Mouse (Mus musculus) lung, embryonic 16.5 days (tissue): ENCODE results near the gene Cisd3. TPM values are rescaled to one million over a fixed set of nuclear protein-coding genes. Genes with fewer than 3 reads are reported as not detected.
A peak's percentile ranks its signal among the peaks of the same experiment; 100 is the strongest.
"Not testable (repeated sequence)": the region's sequence is repeated elsewhere in the genome, so short reads cannot be mapped to it uniquely, and the experiment has no call there.

Experiments used
- ATAC-seq: fragments of 200-750 bp; cut with Nextera tagmentation; 2 replicates; pipeline ENCODE4 v1.8.0; 2017; ENCODE audit warnings: low read depth, mild to moderate bottlenecking, moderate library complexity
- H3K27ac ChIP-seq: fragments of 300-500 bp; sonication (generic); 2 replicates; pipeline ENCODE4 v1.5.1; 2014; ENCODE audit warnings: mild to moderate bottlenecking, control low read depth, low read length
- H3K27me3 ChIP-seq: fragments of 300-500 bp; sonication (generic); 2 replicates; pipeline ENCODE4 v1.6.1; 2014; ENCODE audit warnings: low read depth, low read length, mixed read lengths; ENCODE audit not compliant: control insufficient read depth, insufficient read depth
- H3K36me3 ChIP-seq: fragments of 300-500 bp; sonication (generic); 2 replicates; pipeline ENCODE4 v1.6.1; 2014; ENCODE audit warnings: low read length; ENCODE audit not compliant: control insufficient read depth, insufficient read depth
- H3K4me1 ChIP-seq: fragments of 300-500 bp; sonication (generic); replicated peaks from 2 replicates; pipeline ENCODE4 v1.6.1; 2014; ENCODE audit warnings: low read length, mixed read lengths; ENCODE audit not compliant: control insufficient read depth, insufficient read depth
- H3K4me2 ChIP-seq: fragments of 300-500 bp; sonication (generic); 2 replicates; pipeline ENCODE4 v1.6.1; 2014; ENCODE audit warnings: low read depth, low read length, control low read depth
- H3K4me3 ChIP-seq: fragments of 300-500 bp; sonication (generic); 2 replicates; pipeline ENCODE4 v1.5.1; 2014; ENCODE audit warnings: mild to moderate bottlenecking, low read length, control low read depth
- H3K9ac ChIP-seq: fragments of 300-500 bp; sonication (generic); 2 replicates; pipeline ENCODE4 v1.6.1; 2014; ENCODE audit warnings: low read length, control low read depth
- H3K9me3 ChIP-seq: fragments of 300-500 bp; sonication (generic); 2 replicates; pipeline ENCODE4 v1.6.1; 2016; ENCODE audit warnings: low read length; ENCODE audit not compliant: control insufficient read depth
- WGBS: fragments of 180-500 bp; shearing (Covaris S2); extraction: QIAGEN DNeasy Blood & Tissue Kit; methylation state at CpG from one replicate; pipeline ENCODE4 v1.1.7; 2014; 5-methylcytosine and 5-hydroxymethylcytosine counted together
- polyA plus RNA-seq: library from polyadenylated mRNA; unstranded; fragments of >200 nt; fragmentation: Nextera tagmentation; extraction: Ambion mirVana; gene quantifications from 2 replicates; pipeline ENCODE4 v1.2.1, GENCODE M21; 2015

Cisd3 gene
- polyA plus RNA-seq, 1 experiment from 2014 or later: 57.5 TPM

- Histone ChIP-seq H3K27ac (peak overlapping the region; percentile 100), H3K36me3 (no peaks in the 10 kb centered on the region; the same call in 1 of the 2 replicates), H3K4me1 (peaks cover 45% of the 10 kb centered on the region), H3K27me3 (no peaks in the 10 kb centered on the region), H3K9me3 (no peaks in the 10 kb centered on the region), H3K4me2 (peak overlapping the region; percentile 90), H3K4me3 (peak overlapping the region; percentile 66), H3K9ac (peak overlapping the region; percentile 88)
- no peak; the same call in 1 of the 2 replicates for ATAC-seq
- WGBS: 15% methylated on average over 30 of the region's 30 CpGs
These were observed 15.3 kb downstream of the Cisd3 start for GRCm38 (mm10) chr11:97700746-97701580.

DNA sequence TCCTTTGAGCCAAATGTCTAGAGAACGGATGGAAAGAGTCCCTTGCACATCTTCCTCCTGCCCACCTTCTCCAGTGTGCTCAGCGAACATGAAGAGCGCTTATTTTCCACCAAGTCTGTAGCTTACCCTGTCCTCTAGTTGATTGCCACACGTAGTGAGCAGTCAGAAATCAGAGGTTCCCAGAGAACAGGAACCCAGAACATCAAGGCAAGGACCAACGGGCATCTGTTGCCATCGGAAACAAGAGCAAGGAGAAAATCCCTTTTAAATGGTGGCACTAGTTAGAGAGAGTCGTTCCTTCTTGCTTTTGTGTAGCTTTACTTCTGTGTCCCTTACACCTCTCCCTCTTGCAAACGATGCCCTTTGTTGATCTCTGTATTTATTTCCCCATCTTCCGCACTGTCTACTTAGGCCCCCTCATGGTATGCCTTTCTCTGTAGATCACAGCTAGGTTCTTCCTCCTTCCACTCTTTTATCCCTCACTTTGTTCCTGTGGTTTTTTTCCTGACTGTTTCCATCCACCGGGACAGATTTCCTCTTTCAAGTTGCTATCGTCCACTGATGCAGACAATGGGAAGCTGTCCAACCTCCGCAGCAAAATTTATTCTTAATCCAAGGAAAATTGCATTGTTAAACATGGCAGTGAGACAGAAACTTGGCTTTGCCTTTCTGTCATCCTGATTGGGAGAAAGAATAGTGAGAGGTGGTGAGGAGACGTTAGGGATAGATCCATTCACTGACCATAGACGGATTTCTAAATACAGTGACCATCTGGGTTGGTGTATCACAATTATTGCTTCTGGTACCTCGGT, 16.2 kb downstream of the Cisd3 start:
- peak overlapping the region; percentile 90 for H3K4me2 ChIP-seq
- H3K4me1 ChIP-seq: peaks cover 37% of the 10 kb centered on the region
- H3K36me3 ChIP-seq: peaks cover 5% of the 10 kb centered on the region; the same call in 1 of the 2 replicates
- H3K9me3 ChIP-seq: no peaks in the 10 kb centered on the region
- ATAC-seq: no peak
- H3K9ac ChIP-seq: no peak overlapping the region; the same call in 1 of the 2 replicates
- peak overlapping the region; percentile 43 for H3K27ac ChIP-seq
- WGBS: 43% methylated on average over 15 of the region's 15 CpGs
- H3K27me3 ChIP-seq: no peaks in the 10 kb centered on the region
- H3K4me3 ChIP-seq: peak overlapping the region; percentile 95

DNA sequence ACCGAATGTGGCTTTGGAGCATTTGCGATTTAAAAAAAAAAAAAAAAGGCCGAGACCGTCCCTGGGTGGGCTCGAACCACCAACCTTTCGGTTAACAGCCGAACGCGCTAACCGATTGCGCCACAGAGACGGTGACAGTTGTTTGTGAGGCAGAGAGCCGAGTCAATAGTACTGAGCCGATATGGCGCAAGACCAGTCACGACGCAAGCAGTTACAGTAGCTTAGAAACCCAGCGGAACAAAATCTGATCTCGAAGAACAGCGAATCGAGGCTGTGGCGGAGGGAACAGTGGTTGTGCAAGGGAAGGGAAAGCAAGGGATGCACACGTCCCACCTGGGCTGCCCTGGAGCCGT, 16.7 kb downstream of the Cisd3 start:
- Histone ChIP-seq H3K4me3 (peak overlapping the region; percentile 95), H3K36me3 (peaks cover 10% of the 10 kb centered on the region), H3K4me2 (peak overlapping the region; percentile 90), H3K27ac (peak overlapping the region; percentile 94), H3K4me1 (peaks cover 32% of the 10 kb centered on the region), H3K9me3 (no peaks in the 10 kb centered on the region), H3K9ac (peak overlapping the region; percentile 79), H3K27me3 (no peaks in the 10 kb centered on the region)
- peak; percentile 7 for ATAC-seq
- under 1% methylated on average over 24 of the region's 24 CpGs for WGBS

DNA sequence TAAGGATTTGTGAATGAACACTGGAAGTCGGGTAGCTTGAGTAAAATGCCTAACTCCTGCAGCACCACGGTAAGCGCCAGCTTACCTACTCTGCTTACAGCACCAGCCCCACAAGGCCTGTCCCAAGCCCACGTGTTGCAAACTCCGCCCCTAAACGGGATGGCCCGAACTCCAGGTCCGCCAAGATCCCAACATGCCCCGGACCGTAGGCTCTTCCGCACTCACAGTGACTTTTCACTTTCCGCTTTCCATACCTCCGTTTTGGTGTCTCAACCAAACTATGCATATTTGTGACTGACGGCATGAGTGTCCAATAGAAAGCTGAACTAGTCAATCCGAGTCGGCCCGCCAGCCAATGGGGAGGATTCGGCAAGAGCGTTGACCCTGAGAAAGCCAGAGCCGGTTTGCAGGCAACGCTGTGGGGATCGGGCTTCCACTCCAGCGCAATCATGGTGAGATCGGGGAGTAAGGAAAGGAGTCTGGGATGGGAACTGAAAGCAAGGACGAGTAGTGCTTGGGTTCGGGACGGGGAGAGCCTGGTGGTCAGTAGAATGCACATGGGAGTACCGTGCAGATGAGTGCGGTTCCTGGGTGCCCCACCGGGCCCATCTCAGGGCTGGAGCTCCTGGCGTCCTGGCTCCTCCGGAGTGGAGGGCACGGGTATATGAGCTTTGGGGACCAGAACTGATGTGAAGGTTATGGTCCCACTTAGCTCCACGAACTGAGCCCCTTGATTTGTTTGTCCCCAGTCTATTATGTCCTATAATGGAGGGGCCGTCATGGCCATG, 17.6 kb downstream of the Cisd3 start, which contains the start of gene Psmb3:
TSS of gene Psmb3 (plus strand) at position 361 of the 788 bp plus-strand sequence.
- ATAC-seq: peak; percentile 85
- Histone ChIP-seq H3K4me2 (peak within 1 kb of the TSS; percentile 90), H3K9me3 (no peaks in the 10 kb centered on the region), H3K36me3 (peaks cover 12% of the 10 kb centered on the region), H3K9ac (peak within 1 kb of the TSS; percentile 95), H3K4me3 (peak within 1 kb of the TSS; percentile 95), H3K27me3 (no peaks in the 10 kb centered on the region), H3K27ac (peak within 1 kb of the TSS; percentile 94), H3K4me1 (peaks cover 25% of the 10 kb centered on the region)
- WGBS: under 1% methylated on average over 35 of the region's 35 CpGs

DNA sequence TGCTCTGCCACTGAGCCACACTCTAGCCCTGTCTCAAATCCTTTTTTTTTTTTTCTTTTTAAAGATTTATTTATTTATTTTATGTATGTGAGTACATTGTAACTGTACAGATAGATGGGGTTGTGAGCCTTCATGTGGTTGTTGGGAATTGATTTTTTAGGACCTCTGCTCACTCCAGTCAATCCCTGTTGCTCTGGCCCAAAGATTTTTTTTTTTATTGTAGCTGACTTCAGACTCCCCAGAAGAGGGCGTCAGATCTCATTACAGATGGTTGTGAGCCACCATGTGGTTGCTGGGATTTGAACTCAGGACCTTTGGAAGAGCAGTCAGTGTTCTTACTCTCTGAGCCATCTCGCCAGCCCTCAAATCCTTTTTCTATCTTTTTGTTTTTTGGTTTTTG, 24.4 kb downstream of the Cisd3 start:
- not testable (repeated sequence) for H3K27ac ChIP-seq, H3K4me1 ChIP-seq, H3K9me3 ChIP-seq, H3K4me3 ChIP-seq, H3K9ac ChIP-seq, H3K4me2 ChIP-seq, ATAC-seq, H3K27me3 ChIP-seq
- 78% methylated on average over 2 of the region's 2 CpGs for WGBS
- H3K36me3 ChIP-seq: peaks cover 38% of the 10 kb centered on the region

GRCm38 (mm10) chr11:97711200-97711900, 25.7 kb downstream of the Cisd3 start:
- Histone ChIP-seq H3K4me2 (no peak overlapping the region), H3K36me3 (peaks cover 35% of the 10 kb centered on the region), H3K9me3 (no peaks in the 10 kb centered on the region), H3K27ac (no peak overlapping the region), H3K4me1 (no peaks in the 10 kb centered on the region), H3K4me3 (no peak overlapping the region), H3K27me3 (no peaks in the 10 kb centered on the region), H3K9ac (no peak overlapping the region)
- WGBS: 72% methylated on average over 13 of the region's 13 CpGs
- ATAC-seq: no peak

DNA sequence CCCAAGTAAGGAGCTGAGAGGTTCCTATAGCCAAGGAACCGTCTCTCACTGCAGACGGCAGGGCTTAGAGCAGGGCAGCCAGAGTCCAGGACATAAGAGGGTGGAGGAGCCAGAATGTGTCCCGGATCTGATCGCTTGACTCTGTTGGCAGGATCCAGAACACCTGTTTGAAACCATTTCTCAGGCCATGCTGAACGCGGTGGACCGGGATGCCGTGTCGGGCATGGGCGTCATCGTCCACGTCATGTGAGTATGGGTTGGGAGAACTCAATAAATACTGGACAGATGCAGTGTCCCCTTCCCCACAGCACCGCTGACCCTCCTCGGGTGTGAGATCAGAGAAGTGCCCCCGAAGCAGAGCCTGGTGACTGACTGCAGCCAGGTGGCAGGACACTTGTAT, 26.7 kb downstream of the Cisd3 start:
- 83% methylated on average over 15 of the region's 15 CpGs for WGBS

DNA sequence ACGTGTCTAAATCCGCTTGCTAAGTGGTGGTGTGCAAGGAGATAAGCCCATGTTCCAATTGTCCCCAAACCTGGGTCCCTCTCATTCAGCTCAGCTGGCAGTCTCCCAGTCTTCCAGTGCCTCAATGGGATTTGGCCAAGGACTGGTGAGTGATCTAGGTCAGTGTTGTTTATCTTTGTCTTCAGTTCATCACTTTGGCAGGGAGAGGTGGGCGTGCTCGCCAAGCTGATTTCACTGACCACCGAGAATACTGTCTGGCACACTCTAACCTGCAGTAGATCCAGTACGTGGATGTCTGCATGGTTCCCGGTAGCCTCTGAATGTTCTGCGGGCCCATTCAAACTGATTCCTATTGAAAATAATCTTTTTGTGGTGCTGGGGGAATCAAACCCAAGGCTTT, 28.3 kb downstream of the Cisd3 start:
- Histone ChIP-seq H3K4me1 (no peaks in the 10 kb centered on the region), H3K9me3 (no peaks in the 10 kb centered on the region), H3K4me2 (no peak overlapping the region), H3K4me3 (no peak overlapping the region), H3K27me3 (no peaks in the 10 kb centered on the region), H3K36me3 (peaks cover 32% of the 10 kb centered on the region), H3K9ac (no peak overlapping the region), H3K27ac (no peak overlapping the region)
- no peak for ATAC-seq
- 75% methylated on average over 8 of the region's 8 CpGs for WGBS

More for the DNA sequence above, 26.7 kb downstream of the Cisd3 start:
- peaks cover 29% of the 10 kb centered on the region for H3K36me3 ChIP-seq
- H3K27ac ChIP-seq: no peak overlapping the region
- H3K9ac ChIP-seq: no peak overlapping the region
- ATAC-seq: no peak
- no peaks in the 10 kb centered on the region for H3K9me3 ChIP-seq
- H3K27me3 ChIP-seq: no peaks in the 10 kb centered on the region
- H3K4me3 ChIP-seq: no peak overlapping the region
- H3K4me1 ChIP-seq: no peaks in the 10 kb centered on the region
- no peak overlapping the region for H3K4me2 ChIP-seq
